Mouse (Mus musculus): ENCODE data around the gene Pacsin1. TPM values are rescaled to one million over a fixed set of nuclear protein-coding genes. Genes with fewer than 3 reads are reported as not detected.
"Not testable (repeated sequence)": the region's sequence is repeated elsewhere in the genome, so short reads cannot be mapped to it uniquely, and the experiment has no call there.

Gene Pacsin1
- polyA plus RNA-seq, 1 experiment from 2014 or later, result 3.5 TPM

DNA sequence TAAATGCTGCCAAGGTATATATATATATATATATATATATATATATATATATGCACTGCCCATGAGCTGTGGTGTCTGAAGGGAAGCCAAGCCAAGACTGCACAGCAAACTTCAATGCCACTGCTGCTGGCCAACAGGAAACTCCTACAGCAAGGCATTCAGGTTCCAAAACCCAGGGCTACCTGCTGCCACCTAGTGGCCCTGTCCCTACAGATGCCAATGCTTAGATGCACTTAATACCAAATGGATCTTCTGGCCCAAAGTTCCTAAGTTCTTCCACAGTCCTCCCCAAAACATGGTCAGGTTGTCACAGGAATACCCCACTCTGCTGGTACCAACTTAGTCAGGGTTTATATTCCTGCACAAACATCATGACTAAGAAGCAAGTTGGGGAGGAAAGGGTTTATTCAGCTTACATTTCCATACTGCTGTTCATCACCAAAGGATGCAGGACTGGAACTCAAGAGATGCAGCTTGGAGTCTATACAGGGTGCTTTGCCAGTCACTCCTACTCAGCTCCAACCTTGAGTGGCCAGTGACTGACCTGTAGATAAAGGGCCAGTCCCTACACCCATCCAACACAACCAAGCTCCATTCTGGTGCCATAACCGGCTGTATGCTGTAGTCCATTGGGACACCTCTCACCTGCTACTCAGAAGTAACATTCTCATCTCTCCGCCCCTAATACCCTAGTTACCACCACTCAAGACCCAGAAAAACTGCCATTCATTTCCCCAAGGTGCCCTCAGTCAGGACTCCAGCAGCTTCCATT, 25.9 kb upstream of the Pacsin1 start:
- 71% methylated on average over 2 of the region's 2 CpGs for WGBS
- DNase-seq (ENCODE audit: low spot score) (peak; percentile 89), ATAC-seq (ENCODE audit: low FRiP score) (no peak)
- Histone ChIP-seq H3K9ac (ENCODE audit: low read depth, low read length) (no peak overlapping the region), H3K27ac (ENCODE audit: low read depth, low read length) (no peak overlapping the region), H3K9me3 (ENCODE audit: control insufficient read depth, low read length) (no peaks in the 10 kb centered on the region), H3K4me2 (replicated peaks; ENCODE audit: low read depth, low read length) (no peak overlapping the region), H3K4me1 (replicated peaks; ENCODE audit: control insufficient read depth, insufficient read depth, low read length) (peaks cover 7% of the 10 kb centered on the region), H3K27me3 (ENCODE audit: control insufficient read depth, insufficient read depth, low read length) (no peaks in the 10 kb centered on the region), H3K4me3 (ENCODE audit: low read depth, low read length) (no peak overlapping the region), H3K36me3 (ENCODE audit: control insufficient read depth, insufficient read depth, low read length) (peaks cover 15% of the 10 kb centered on the region; the same call in 1 of the 2 replicates)

DNA sequence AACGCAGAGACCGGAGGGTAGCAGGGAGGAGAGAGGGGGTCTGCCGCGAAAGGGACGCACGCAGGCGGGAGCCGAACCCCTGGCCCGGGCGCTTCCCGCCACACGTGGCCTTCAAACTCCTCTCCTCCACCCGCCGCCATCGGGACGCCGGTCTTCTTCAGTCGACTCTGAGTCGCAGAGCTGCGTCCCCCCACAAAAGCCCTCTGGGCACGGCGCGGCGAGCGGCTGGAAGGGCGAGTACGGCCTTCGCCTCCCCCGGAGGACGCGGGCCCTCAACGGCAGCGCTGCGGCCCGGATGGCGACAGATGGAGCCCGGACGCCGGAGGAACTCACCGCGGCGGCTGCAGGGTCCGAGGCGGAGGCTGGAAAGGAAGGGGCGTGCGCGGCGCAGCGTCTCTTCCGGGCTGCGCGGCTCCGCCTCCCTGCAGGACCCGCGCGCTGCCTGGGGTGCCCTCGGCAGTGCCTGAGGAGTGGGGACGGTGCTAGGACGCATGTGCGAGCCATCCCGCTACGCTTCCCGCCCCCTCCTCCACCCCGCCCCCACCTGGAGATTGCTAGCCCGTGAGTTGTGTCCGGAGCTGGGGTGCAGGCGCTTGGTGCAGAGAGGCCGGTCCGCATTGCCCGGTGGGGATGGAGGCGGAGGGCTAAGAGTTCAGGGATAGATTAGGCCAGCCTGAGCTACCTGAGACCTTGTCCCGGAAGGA, 20.3 kb upstream of the Pacsin1 start, which contains the start of gene RPS10-NUDT3:
TSS of gene RPS10-NUDT3 (minus strand) at position 352 of the 704 bp plus-strand sequence.
- H3K36me3 ChIP-seq (ENCODE audit: control insufficient read depth, insufficient read depth, low read length), result peaks cover 15% of the 10 kb centered on the region; the same call in 1 of the 2 replicates
- H3K4me2 ChIP-seq (replicated peaks; ENCODE audit: low read depth, low read length), result peak within 1 kb of the TSS; percentile 92
- peaks cover 10% of the 10 kb centered on the region for H3K4me1 ChIP-seq (replicated peaks; ENCODE audit: control insufficient read depth, insufficient read depth, low read length)
- no peaks in the 10 kb centered on the region for H3K27me3 ChIP-seq (ENCODE audit: control insufficient read depth, insufficient read depth, low read length)
- H3K27ac ChIP-seq (ENCODE audit: low read depth, low read length), result peak within 1 kb of the TSS; percentile 71
- peak within 1 kb of the TSS; percentile 90 for H3K9ac ChIP-seq (ENCODE audit: low read depth, low read length)
- WGBS, result under 1% methylated on average over 66 of the region's 72 CpGs
- H3K9me3 ChIP-seq (ENCODE audit: control insufficient read depth, low read length), result no peaks in the 10 kb centered on the region
- DNase-seq (ENCODE audit: low spot score), result peak; percentile 95
- H3K4me3 ChIP-seq (ENCODE audit: low read depth, low read length), result peak within 1 kb of the TSS; percentile 88
- ATAC-seq (ENCODE audit: low FRiP score), result peak; percentile 96

DNA sequence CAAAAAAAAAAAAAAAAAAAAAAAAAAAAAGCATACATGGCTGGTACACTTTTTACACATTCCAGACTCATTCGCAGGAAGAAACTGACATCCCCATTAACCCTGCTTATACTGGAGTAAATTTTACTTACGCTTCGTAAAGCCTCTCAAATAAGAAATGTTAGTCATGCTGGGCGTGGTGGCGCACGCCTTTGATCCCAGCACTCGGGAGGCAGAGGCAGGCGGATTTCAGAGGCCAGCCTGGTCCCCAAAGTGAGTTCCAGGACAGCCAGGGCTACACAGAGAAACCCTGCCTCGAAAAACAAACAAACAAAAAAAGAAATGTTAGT, 19.8 kb upstream of the Pacsin1 start:
- not testable (repeated sequence) for DNase-seq (ENCODE audit: low spot score); H3K4me1 ChIP-seq (replicated peaks; ENCODE audit: control insufficient read depth, insufficient read depth, low read length); H3K27me3 ChIP-seq (ENCODE audit: control insufficient read depth, insufficient read depth, low read length); H3K9me3 ChIP-seq (ENCODE audit: control insufficient read depth, low read length)
- Histone ChIP-seq H3K36me3 (ENCODE audit: control insufficient read depth, insufficient read depth, low read length) (peaks cover 15% of the 10 kb centered on the region; the same call in 1 of the 2 replicates), H3K27ac (ENCODE audit: low read depth, low read length) (peak overlapping the region; percentile 71; the same call in 1 of the 2 replicates), H3K9ac (ENCODE audit: low read depth, low read length) (peak overlapping the region; percentile 52; the same call in 1 of the 2 replicates), H3K4me3 (ENCODE audit: low read depth, low read length) (peak overlapping the region; percentile 88), H3K4me2 (replicated peaks; ENCODE audit: low read depth, low read length) (peak overlapping the region; percentile 28)
- ATAC-seq (ENCODE audit: low FRiP score), result peak; percentile 23; the same call in 1 of the 2 replicates
- WGBS, result 53% methylated on average over 9 of the region's 9 CpGs

DNA sequence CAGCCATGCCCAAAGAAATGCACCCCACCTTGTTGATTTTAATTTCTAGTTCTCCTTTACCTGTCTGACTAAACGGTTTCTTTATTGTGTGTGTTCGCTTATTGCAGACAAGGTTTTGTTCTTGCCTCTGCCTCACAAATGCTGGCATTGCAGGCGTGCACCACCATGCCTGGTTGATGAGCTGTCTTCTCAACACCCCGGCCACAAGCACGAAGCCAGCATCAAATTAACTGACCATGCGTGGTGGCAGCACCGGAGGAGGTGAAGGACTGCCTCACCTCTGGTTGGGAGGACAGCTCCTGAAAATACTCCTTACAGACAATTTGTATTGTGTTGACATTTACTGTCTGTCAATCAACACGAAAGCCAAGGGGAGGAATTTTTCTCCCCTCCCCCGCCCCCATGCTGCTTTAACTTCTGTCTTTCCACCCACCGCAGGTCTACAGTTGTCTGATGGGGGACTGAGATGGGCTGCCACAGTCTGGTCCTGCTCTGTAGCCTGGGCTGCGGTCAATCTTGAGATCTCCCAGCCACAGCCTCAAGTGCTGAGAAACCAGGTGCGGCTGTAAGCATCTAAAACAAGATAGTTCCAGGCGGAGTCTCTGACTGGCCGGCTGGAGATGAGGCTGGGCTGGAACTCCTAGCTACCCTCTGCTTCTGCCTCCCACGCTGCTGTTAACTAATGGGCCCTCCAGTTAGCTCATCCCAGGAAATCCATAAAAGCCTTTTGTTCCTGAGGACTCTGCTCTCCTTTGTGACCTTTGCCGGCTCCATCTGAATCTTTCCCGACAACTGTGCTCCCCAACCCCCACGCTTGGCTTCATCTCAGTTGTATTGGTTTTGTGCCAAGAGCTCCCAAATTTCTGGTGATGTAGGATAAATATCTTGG, 18.9 kb upstream of the Pacsin1 start, which contains the start of gene Rps10:
TSS of gene Rps10 (minus strand) at position 538 of the 889 bp plus-strand sequence.
- DNase-seq (ENCODE audit: low spot score) (no peak), ATAC-seq (ENCODE audit: low FRiP score) (no peak)
- Histone ChIP-seq H3K9ac (ENCODE audit: low read depth, low read length) (no peak within 1 kb of the TSS), H3K27ac (ENCODE audit: low read depth, low read length) (0 out of 2 replicates have a peak within 1 kb of the TSS, but pooled peaks have one; percentile 24), H3K4me2 (replicated peaks; ENCODE audit: low read depth, low read length) (peak within 1 kb of the TSS; percentile 28; the same call in 1 of the 2 replicates), H3K27me3 (ENCODE audit: control insufficient read depth, insufficient read depth, low read length) (no peaks in the 10 kb centered on the region), H3K4me3 (ENCODE audit: low read depth, low read length) (peak within 1 kb of the TSS; percentile 88), H3K4me1 (replicated peaks; ENCODE audit: control insufficient read depth, insufficient read depth, low read length) (peaks cover 10% of the 10 kb centered on the region), H3K9me3 (ENCODE audit: control insufficient read depth, low read length) (no peaks in the 10 kb centered on the region), H3K36me3 (ENCODE audit: control insufficient read depth, insufficient read depth, low read length) (peaks cover 10% of the 10 kb centered on the region; the same call in 1 of the 2 replicates)
- 32% methylated on average over 18 of the region's 18 CpGs for WGBS

DNA sequence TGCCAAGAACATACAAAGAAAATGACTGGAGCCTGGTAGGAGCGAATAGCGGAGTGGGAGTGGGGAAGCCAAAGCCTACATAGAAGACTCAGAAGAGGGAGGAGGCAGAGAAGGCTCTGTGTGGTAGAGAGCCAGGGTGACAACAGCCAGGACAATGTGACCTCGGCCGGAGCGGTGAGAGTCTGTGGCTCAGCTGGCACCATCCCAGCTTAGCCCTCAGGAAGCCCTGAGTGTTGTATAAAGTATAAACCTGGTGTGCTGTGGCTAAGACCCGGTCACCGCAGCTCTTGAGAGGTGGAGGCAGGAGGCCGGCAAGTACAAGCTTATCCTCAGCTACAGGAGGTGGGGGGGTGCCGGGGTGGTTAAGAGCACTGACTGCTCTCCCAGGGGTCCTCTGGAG, 18.0 kb upstream of the Pacsin1 start:
- no peak for ATAC-seq (ENCODE audit: low FRiP score)
- no peak for DNase-seq (ENCODE audit: low spot score)
- peaks cover 2% of the 10 kb centered on the region; the same call in 1 of the 2 replicates for H3K36me3 ChIP-seq (ENCODE audit: control insufficient read depth, insufficient read depth, low read length)
- H3K4me3 ChIP-seq (ENCODE audit: low read depth, low read length), result no peak overlapping the region
- H3K4me2 ChIP-seq (replicated peaks; ENCODE audit: low read depth, low read length), result no peak overlapping the region
- H3K27ac ChIP-seq (ENCODE audit: low read depth, low read length), result no peak overlapping the region
- H3K9ac ChIP-seq (ENCODE audit: low read depth, low read length), result no peak overlapping the region
- H3K9me3 ChIP-seq (ENCODE audit: control insufficient read depth, low read length), result no peaks in the 10 kb centered on the region
- WGBS, result 70% methylated on average over 9 of the region's 9 CpGs
- no peaks in the 10 kb centered on the region for H3K27me3 ChIP-seq (ENCODE audit: control insufficient read depth, insufficient read depth, low read length)
- peaks cover 10% of the 10 kb centered on the region for H3K4me1 ChIP-seq (replicated peaks; ENCODE audit: control insufficient read depth, insufficient read depth, low read length)

DNA sequence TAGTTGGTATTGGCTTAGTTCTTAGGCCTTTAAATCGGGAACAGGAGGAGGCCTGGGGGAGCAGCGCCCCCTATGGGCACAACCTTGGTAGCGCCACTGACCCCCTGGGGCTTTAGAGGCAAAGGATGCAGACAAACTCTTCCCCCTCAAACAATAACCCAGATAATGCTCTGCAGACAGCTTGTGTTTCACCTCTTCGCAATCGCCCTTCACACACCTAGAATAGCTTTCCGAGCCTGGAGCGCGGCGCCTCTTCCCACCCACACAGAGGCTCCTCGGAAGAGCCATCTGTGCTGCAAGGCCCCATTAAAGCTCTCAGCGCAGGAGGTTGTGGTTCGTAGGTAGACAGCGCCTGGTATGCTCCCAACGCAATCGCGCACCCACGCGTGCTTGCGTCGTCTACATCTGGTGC, 16.4 kb upstream of the Pacsin1 start:
- no peak for DNase-seq (ENCODE audit: low spot score)
- no peak overlapping the region for H3K9ac ChIP-seq (ENCODE audit: low read depth, low read length)
- H3K4me3 ChIP-seq (ENCODE audit: low read depth, low read length), result no peak overlapping the region
- no peaks in the 10 kb centered on the region for H3K27me3 ChIP-seq (ENCODE audit: control insufficient read depth, insufficient read depth, low read length)
- H3K27ac ChIP-seq (ENCODE audit: low read depth, low read length), result no peak overlapping the region
- peaks cover 4% of the 10 kb centered on the region; the same call in 1 of the 2 replicates for H3K4me1 ChIP-seq (replicated peaks; ENCODE audit: control insufficient read depth, insufficient read depth, low read length)
- 81% methylated on average over 20 of the region's 20 CpGs for WGBS
- no peak for ATAC-seq (ENCODE audit: low FRiP score)
- H3K4me2 ChIP-seq (replicated peaks; ENCODE audit: low read depth, low read length), result no peak overlapping the region
- no peaks in the 10 kb centered on the region for H3K36me3 ChIP-seq (ENCODE audit: control insufficient read depth, insufficient read depth, low read length)
- no peaks in the 10 kb centered on the region for H3K9me3 ChIP-seq (ENCODE audit: control insufficient read depth, low read length)

DNA sequence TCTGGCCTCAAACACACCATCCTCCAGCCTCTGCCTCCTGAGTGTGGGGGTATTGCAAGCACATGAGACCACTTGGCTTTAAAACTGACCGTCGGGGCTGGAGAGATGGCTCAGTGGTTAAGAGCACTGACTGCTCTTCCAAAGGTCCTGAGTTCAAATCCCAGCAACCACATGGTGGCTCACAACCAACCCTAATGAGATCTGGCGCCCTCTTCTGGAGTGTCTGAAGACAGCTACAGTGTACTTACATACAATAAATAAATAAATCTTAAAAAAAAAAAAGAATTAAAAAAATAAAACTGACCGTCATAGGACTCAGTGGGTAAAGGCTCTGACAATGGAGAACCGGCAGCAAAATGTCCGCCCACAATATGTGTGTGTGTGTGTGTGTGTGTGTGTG, 15.5 kb upstream of the Pacsin1 start:
- ATAC-seq (ENCODE audit: low FRiP score); H3K27me3 ChIP-seq (ENCODE audit: control insufficient read depth, insufficient read depth, low read length); H3K36me3 ChIP-seq (ENCODE audit: control insufficient read depth, insufficient read depth, low read length); H3K9ac ChIP-seq (ENCODE audit: low read depth, low read length); H3K27ac ChIP-seq (ENCODE audit: low read depth, low read length); H3K4me2 ChIP-seq (replicated peaks; ENCODE audit: low read depth, low read length); H3K4me3 ChIP-seq (ENCODE audit: low read depth, low read length); DNase-seq (ENCODE audit: low spot score); H3K9me3 ChIP-seq (ENCODE audit: control insufficient read depth, low read length); H3K4me1 ChIP-seq (replicated peaks; ENCODE audit: control insufficient read depth, insufficient read depth, low read length): not testable (repeated sequence)
- WGBS, result 89% methylated on average over 6 of the region's 6 CpGs

DNA sequence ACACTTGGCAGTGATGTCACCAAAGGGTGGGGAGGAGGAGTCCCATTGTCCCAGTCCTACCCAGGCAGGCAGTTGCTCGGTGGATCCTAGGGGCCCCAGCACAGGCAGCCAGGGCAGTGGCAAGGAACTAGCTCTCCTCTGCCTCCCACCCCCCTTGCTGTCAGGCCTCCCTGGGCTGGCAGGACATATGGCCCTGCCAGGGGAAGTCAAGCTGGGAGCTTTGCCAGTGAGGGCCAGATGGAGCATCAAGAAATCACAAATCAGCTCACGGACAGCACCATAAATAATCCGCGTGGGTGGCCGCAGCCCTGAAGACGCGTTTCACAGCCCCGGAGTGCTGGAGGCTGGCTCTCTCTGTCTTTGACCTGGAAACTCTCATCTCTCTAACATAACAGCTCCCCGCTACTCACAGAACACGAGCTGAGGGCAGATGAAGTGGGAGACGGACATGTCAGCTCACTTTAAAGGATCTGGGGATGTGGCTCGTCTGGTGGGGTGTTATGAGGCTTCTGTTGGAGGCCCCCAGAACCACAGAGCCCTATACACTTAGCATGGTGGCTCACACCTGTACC, 12.7 kb upstream of the Pacsin1 start:
- 34% methylated on average over 12 of the region's 12 CpGs for whole genome bisulfite sequencing
- Histone ChIP-seq H3K4me3 (ENCODE audit: low read depth, low read length) (no peak overlapping the region), H3K9ac (ENCODE audit: low read depth, low read length) (no peak overlapping the region), H3K9me3 (ENCODE audit: control insufficient read depth, low read length) (no peaks in the 10 kb centered on the region), H3K36me3 (ENCODE audit: control insufficient read depth, insufficient read depth, low read length) (no peaks in the 10 kb centered on the region), H3K27me3 (ENCODE audit: control insufficient read depth, insufficient read depth, low read length) (no peaks in the 10 kb centered on the region), H3K4me2 (replicated peaks; ENCODE audit: low read depth, low read length) (no peak overlapping the region), H3K4me1 (replicated peaks; ENCODE audit: control insufficient read depth, insufficient read depth, low read length) (no peaks in the 10 kb centered on the region), H3K27ac (ENCODE audit: low read depth, low read length) (peak overlapping the region; percentile 48; the same call in 1 of the 2 replicates)
- DNase-seq (ENCODE audit: low spot score), result peak; percentile 48
- ATAC-seq (ENCODE audit: low FRiP score), result peak; percentile 85

Data from hindbrain, embryonic 11.5 days (tissue).